Mouse (Mus musculus): ENCODE measurements around the gene Slc28a2. TPM values are rescaled to one million over a fixed set of nuclear protein-coding genes. Genes with fewer than 3 reads are reported as not detected.
"Not testable (repeated sequence)": the region's sequence is repeated elsewhere in the genome, so short reads cannot be mapped to it uniquely, and the experiment has no call there.

The Slc28a2 gene
- polyA plus RNA-seq, 1 experiment from 2014 or later: 16.7 TPM

DNA sequence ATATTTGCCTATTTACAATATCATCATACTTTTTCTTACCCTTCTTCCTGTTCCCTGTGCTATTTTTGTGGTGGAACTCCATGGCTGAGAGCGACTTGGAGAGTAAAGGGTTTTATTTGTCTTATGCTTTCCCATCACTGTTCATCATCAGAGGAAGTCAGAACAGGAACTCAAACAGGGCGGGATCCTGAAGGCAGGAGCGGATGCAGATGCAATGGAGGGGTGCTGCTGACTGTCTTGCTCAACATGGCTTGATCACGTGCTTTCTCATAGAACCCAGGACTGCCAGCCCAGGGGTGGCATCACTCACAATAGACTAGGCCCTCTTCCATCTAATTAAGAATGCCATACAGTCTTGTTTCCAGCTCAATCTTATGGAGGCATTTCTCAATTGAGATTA lies 24.1 kb downstream of the Slc28a2 start:
- no peak overlapping the region for H3K4me2 ChIP-seq (ENCODE audit: low read depth, low read length)
- WGBS: 79% methylated on average over 4 of the region's 4 CpGs
- H3K4me3 ChIP-seq (replicated peaks; ENCODE audit: low read length): no peak overlapping the region
- H3K36me3 ChIP-seq (ENCODE audit: control insufficient read depth, insufficient read depth, low read length): no peaks in the 10 kb centered on the region
- no peaks in the 10 kb centered on the region for H3K4me1 ChIP-seq (ENCODE audit: control insufficient read depth, insufficient read depth, low read length)
- H3K9me3 ChIP-seq (replicated peaks; ENCODE audit: control insufficient read depth, low read length): no peaks in the 10 kb centered on the region
- H3K27me3 ChIP-seq (ENCODE audit: control insufficient read depth, insufficient read depth, low read length): no peaks in the 10 kb centered on the region
- ATAC-seq (ENCODE audit: insufficient read depth, low FRiP score): no peak
- H3K9ac ChIP-seq (ENCODE audit: low read length): no peak overlapping the region
- H3K27ac ChIP-seq (ENCODE audit: low read length): no peak overlapping the region

DNA sequence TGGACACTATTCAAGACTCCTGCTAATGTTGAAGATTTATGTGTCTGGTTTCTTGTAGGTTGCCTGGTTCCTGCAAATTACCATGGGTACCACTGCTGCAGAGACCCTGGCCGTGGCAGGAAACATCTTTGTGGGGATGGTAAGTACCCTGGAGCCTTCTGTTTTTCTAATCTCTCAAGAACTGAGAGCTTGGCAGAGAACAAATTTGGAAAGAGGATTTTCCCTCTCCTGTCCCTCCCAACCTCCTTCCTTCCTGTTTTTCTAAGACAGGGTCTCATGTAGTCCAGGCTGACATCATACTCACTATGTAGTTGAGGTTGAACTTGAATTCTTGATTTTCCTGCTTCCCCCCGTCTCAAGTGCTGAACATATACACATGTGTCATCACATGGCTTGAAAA lies 26.1 kb downstream of the Slc28a2 start:
- H3K36me3 ChIP-seq (ENCODE audit: control insufficient read depth, insufficient read depth, low read length): no peaks in the 10 kb centered on the region
- WGBS: 47% methylated on average over 2 of the region's 2 CpGs
- H3K4me3 ChIP-seq (replicated peaks; ENCODE audit: low read length): no peak overlapping the region
- H3K9me3 ChIP-seq (replicated peaks; ENCODE audit: control insufficient read depth, low read length): no peaks in the 10 kb centered on the region
- H3K27ac ChIP-seq (ENCODE audit: low read length): no peak overlapping the region
- H3K4me2 ChIP-seq (ENCODE audit: low read depth, low read length): no peak overlapping the region
- H3K27me3 ChIP-seq (ENCODE audit: control insufficient read depth, insufficient read depth, low read length): no peaks in the 10 kb centered on the region
- no peak overlapping the region for H3K9ac ChIP-seq (ENCODE audit: low read length)
- no peaks in the 10 kb centered on the region for H3K4me1 ChIP-seq (ENCODE audit: control insufficient read depth, insufficient read depth, low read length)
- no peak for ATAC-seq (ENCODE audit: insufficient read depth, low FRiP score)

DNA sequence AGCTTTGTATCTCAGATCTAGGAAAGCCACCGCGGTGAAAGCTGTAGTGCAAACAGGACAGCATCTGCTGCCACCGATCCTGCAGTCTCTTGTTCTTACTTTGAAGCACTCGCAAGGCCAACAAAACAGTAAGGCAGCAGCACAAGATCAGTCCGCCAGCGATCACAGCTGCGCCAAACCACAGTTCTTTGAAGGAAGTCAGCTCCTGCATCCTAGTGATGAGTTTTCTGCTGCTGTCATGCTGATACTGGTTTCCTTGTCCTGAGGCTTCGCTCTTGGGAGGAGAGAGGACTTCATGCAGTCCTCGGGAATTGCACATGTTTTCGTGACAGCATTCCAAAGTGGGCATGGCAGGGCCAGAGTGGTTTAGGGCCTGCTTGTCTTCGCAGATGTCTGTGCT lies 40.6 kb downstream of the Slc28a2 start:
- no peaks in the 10 kb centered on the region for H3K36me3 ChIP-seq (ENCODE audit: control insufficient read depth, insufficient read depth, low read length)
- H3K27me3 ChIP-seq (ENCODE audit: control insufficient read depth, insufficient read depth, low read length): no peaks in the 10 kb centered on the region
- peak overlapping the region; percentile 65 for H3K4me3 ChIP-seq (replicated peaks; ENCODE audit: low read length)
- no peaks in the 10 kb centered on the region for H3K4me1 ChIP-seq (ENCODE audit: control insufficient read depth, insufficient read depth, low read length)
- H3K9me3 ChIP-seq (replicated peaks; ENCODE audit: control insufficient read depth, low read length): no peaks in the 10 kb centered on the region
- no peak for ATAC-seq (ENCODE audit: insufficient read depth, low FRiP score)
- WGBS: 27% methylated on average over 11 of the region's 11 CpGs
- peak overlapping the region; percentile 73 for H3K9ac ChIP-seq (ENCODE audit: low read length)
- H3K27ac ChIP-seq (ENCODE audit: low read length): no peak overlapping the region
- peak overlapping the region; percentile 98 for H3K4me2 ChIP-seq (ENCODE audit: low read depth, low read length)

DNA sequence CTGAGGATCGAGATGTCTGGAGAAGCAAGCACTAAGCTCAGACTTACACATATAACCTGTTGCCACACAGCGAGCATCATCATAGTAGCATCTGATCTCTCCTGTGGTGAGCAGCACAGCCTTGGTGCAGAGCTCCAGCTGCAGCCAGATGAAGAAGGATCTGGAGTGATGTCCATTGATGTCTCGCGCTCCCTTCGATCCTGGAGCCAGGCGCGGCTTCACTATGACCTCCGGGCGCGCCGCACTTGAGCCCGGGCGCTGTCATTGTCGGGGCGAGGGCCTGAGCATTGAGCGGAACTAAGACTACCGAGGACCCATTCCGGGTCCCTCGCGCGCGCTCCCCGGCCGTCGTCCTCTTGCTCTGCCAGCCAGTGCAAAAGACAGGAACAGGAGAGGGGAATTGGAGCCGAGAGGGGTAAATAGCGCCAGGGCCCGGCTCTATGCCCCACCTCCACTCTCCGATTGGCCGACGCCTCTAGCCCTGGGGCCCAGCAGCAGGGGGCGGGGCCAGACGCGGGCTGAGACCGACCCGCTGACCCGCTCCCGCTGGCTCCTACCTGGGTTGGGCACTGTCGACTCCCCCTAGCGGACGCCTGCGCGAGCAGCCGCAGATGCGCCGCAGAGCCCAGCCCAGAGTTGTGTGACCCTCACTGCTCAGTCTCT lies 41.2 kb downstream of the Slc28a2 start:
- no peaks in the 10 kb centered on the region for H3K4me1 ChIP-seq (ENCODE audit: control insufficient read depth, insufficient read depth, low read length)
- H3K36me3 ChIP-seq (ENCODE audit: control insufficient read depth, insufficient read depth, low read length): no peaks in the 10 kb centered on the region
- H3K4me3 ChIP-seq (replicated peaks; ENCODE audit: low read length): peak overlapping the region; percentile 65
- no peak overlapping the region for H3K27ac ChIP-seq (ENCODE audit: low read length)
- peak overlapping the region; percentile 98 for H3K4me2 ChIP-seq (ENCODE audit: low read depth, low read length)
- no peaks in the 10 kb centered on the region for H3K27me3 ChIP-seq (ENCODE audit: control insufficient read depth, insufficient read depth, low read length)
- peak; percentile 100 for ATAC-seq (ENCODE audit: insufficient read depth, low FRiP score)
- under 1% methylated on average over 46 of the region's 46 CpGs for WGBS
- peak overlapping the region; percentile 73 for H3K9ac ChIP-seq (ENCODE audit: low read length)
- H3K9me3 ChIP-seq (replicated peaks; ENCODE audit: control insufficient read depth, low read length): no peaks in the 10 kb centered on the region

DNA sequence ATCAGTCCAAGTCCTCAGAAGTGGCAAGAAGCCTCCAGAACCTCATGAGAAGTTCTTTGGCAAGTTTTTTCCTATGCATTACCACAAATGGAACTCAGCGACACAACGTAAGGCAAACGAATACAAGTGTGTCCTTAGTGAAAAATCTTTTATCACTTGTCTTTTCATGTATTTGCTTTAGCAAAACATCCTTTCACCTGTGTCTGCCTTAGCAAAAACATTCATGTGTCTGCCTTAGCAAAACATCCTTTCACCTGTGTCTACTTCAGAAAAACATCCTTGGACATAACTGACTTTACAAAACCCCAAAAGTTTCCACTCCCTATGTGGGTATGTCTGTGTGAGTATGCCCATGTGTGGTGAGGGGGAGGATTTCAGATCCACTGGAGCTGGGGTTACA lies 42.9 kb downstream of the Slc28a2 start:
- no peak for ATAC-seq (ENCODE audit: insufficient read depth, low FRiP score)
- Histone ChIP-seq H3K27ac (ENCODE audit: low read length) (no peak overlapping the region), H3K9ac (ENCODE audit: low read length) (no peak overlapping the region), H3K4me3 (replicated peaks; ENCODE audit: low read length) (no peak overlapping the region), H3K36me3 (ENCODE audit: control insufficient read depth, insufficient read depth, low read length) (no peaks in the 10 kb centered on the region), H3K4me1 (ENCODE audit: control insufficient read depth, insufficient read depth, low read length) (no peaks in the 10 kb centered on the region), H3K9me3 (replicated peaks; ENCODE audit: control insufficient read depth, low read length) (no peaks in the 10 kb centered on the region), H3K27me3 (ENCODE audit: control insufficient read depth, insufficient read depth, low read length) (no peaks in the 10 kb centered on the region), H3K4me2 (ENCODE audit: low read depth, low read length) (no peak overlapping the region)
- 88% methylated on average over 3 of the region's 3 CpGs for WGBS

DNA sequence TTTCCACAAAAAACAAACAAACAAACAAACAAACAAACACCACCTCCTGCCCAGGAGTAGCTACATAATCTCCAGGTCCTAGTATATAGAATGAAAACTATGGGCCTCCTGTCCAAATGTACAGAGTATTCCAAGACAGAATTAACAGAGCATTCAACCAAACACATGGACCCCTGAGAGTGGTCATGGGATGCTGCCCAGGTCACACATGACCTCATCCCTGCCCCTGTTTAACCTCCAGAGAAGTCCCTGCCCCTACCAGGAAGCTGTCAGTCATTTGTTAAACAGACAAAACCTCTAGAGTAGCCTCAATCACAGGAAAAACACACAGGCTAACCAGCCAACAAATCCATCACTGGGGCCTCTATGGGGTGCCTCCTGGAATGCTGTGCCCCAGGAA lies 50.3 kb downstream of the Slc28a2 start:
- H3K9me3 ChIP-seq (replicated peaks; ENCODE audit: control insufficient read depth, low read length): no peaks in the 10 kb centered on the region
- H3K36me3 ChIP-seq (ENCODE audit: control insufficient read depth, insufficient read depth, low read length): no peaks in the 10 kb centered on the region
- H3K9ac ChIP-seq (ENCODE audit: low read length): no peak overlapping the region
- H3K4me1 ChIP-seq (ENCODE audit: control insufficient read depth, insufficient read depth, low read length): no peaks in the 10 kb centered on the region
- H3K27ac ChIP-seq (ENCODE audit: low read length): no peak overlapping the region
- ATAC-seq (ENCODE audit: insufficient read depth, low FRiP score): no peak
- H3K4me3 ChIP-seq (replicated peaks; ENCODE audit: low read length): no peak overlapping the region
- H3K4me2 ChIP-seq (ENCODE audit: low read depth, low read length): no peak overlapping the region
- H3K27me3 ChIP-seq (ENCODE audit: control insufficient read depth, insufficient read depth, low read length): no peaks in the 10 kb centered on the region

DNA sequence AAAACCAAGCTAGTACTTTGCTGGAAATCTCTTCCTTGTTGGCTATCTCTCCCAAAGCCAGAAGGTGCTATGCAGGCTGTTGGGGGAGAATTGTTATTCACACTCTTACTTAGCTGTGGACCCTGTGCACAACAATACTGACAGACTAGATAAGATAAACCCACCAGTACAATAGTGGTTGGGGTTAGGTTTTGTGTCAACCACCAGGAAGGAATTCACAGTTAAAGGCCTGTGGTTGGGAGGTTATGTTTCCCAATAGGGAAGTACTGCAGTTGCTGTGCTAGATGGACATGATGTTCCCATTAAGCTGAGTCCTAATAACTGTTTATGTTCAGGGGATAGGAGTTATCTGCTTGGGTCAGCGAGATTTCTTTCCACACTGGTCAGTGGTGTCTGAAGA lies 57.5 kb downstream of the Slc28a2 start:
- H3K4me2 ChIP-seq (ENCODE audit: low read depth, low read length); H3K4me1 ChIP-seq (ENCODE audit: control insufficient read depth, insufficient read depth, low read length); H3K9ac ChIP-seq (ENCODE audit: low read length); H3K27ac ChIP-seq (ENCODE audit: low read length); H3K27me3 ChIP-seq (ENCODE audit: control insufficient read depth, insufficient read depth, low read length); H3K9me3 ChIP-seq (replicated peaks; ENCODE audit: control insufficient read depth, low read length); ATAC-seq (ENCODE audit: insufficient read depth, low FRiP score); H3K4me3 ChIP-seq (replicated peaks; ENCODE audit: low read length); H3K36me3 ChIP-seq (ENCODE audit: control insufficient read depth, insufficient read depth, low read length): not testable (repeated sequence)
- 64% methylated on average over 1 of the region's 1 CpGs for WGBS

DNA sequence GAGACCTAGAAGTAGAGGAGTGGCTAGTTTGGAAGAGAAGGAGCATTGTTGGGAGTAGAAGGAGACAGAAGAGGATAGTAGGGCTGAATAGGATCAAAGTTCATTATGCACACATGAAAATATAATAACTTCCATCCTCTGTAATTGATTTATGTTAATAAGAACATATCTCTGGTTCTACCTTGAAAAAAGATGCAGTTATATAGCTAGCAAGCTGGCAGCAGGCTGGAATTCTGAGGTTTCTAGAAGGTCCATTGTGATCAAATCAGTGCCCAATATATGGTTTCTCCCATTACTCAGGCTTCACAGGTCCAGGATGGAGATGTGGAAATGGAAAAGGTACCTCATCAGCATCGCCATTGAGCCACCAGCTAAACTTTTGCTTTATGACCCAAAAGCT lies 58.4 kb downstream of the Slc28a2 start, which contains the start of gene Gm14085:
TSS of gene Gm14085 (plus strand) at position 301 of the 400 bp plus-strand sequence.
- 87% methylated on average over 1 of the region's 1 CpGs for WGBS
- no peaks in the 10 kb centered on the region for H3K27me3 ChIP-seq (ENCODE audit: control insufficient read depth, insufficient read depth, low read length)
- ATAC-seq (ENCODE audit: insufficient read depth, low FRiP score): no peak
- no peak within 1 kb of the TSS for H3K27ac ChIP-seq (ENCODE audit: low read length)
- no peak within 1 kb of the TSS for H3K9ac ChIP-seq (ENCODE audit: low read length)
- no peaks in the 10 kb centered on the region for H3K4me1 ChIP-seq (ENCODE audit: control insufficient read depth, insufficient read depth, low read length)
- no peak within 1 kb of the TSS for H3K4me3 ChIP-seq (replicated peaks; ENCODE audit: low read length)
- no peak within 1 kb of the TSS for H3K4me2 ChIP-seq (ENCODE audit: low read depth, low read length)
- H3K9me3 ChIP-seq (replicated peaks; ENCODE audit: control insufficient read depth, low read length): no peaks in the 10 kb centered on the region
- no peaks in the 10 kb centered on the region for H3K36me3 ChIP-seq (ENCODE audit: control insufficient read depth, insufficient read depth, low read length)

DNA sequence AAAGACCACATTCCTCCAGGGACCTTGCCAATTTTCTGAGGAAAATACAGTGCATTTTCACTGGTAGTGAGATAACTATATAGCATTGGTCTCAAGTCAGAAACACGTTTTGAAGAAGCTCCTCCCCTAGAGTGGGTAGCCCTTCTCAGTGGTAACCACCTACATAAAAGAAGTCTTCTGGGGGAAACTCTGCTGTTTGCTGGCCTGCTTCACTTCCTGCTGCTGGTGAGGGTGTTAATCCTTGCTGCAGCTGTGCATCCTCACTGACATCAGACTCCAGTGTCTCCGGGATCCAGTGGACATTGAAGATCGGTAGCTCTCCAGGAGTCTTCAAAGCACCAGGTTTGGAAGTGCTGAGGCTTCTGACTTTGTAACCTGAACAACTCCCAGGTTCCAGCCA lies 59.4 kb downstream of the Slc28a2 start:
- 33% methylated on average over 1 of the region's 3 CpGs for WGBS
- not testable (repeated sequence) for ATAC-seq (ENCODE audit: insufficient read depth, low FRiP score); H3K4me2 ChIP-seq (ENCODE audit: low read depth, low read length); H3K27ac ChIP-seq (ENCODE audit: low read length); H3K4me3 ChIP-seq (replicated peaks; ENCODE audit: low read length); H3K36me3 ChIP-seq (ENCODE audit: control insufficient read depth, insufficient read depth, low read length); H3K9ac ChIP-seq (ENCODE audit: low read length); H3K27me3 ChIP-seq (ENCODE audit: control insufficient read depth, insufficient read depth, low read length); H3K4me1 ChIP-seq (ENCODE audit: control insufficient read depth, insufficient read depth, low read length); H3K9me3 ChIP-seq (replicated peaks; ENCODE audit: control insufficient read depth, low read length)

DNA sequence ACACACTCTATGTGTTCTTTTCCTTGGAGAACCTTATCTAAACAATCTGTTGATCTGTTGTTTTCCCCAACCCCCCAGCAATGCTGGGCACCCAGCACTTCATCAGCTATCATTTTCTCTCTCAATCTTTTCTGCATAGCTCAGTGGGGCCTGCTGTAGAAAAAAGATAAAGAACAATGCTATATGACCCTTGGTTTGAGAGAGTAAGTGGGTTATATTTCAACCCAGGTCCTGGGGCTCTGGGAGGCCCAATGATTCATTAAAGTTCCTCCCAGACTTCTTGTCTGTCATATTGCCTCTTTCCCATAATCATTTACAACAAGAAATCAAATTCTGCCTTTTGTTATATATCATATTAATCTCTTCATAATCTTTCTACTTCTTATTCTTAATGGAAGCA lies 59.8 kb downstream of the Slc28a2 start:
- not testable (repeated sequence) for H3K27ac ChIP-seq (ENCODE audit: low read length); H3K9ac ChIP-seq (ENCODE audit: low read length)

More for the DNA sequence above, 59.8 kb downstream of the Slc28a2 start:
- H3K4me3 ChIP-seq (replicated peaks; ENCODE audit: low read length); H3K9me3 ChIP-seq (replicated peaks; ENCODE audit: control insufficient read depth, low read length); H3K27me3 ChIP-seq (ENCODE audit: control insufficient read depth, insufficient read depth, low read length); H3K36me3 ChIP-seq (ENCODE audit: control insufficient read depth, insufficient read depth, low read length); H3K4me2 ChIP-seq (ENCODE audit: low read depth, low read length); ATAC-seq (ENCODE audit: insufficient read depth, low FRiP score); H3K4me1 ChIP-seq (ENCODE audit: control insufficient read depth, insufficient read depth, low read length): not testable (repeated sequence)
